Mouse (Mus musculus) embryonic facial prominence, embryonic 14.5 days (tissue): Measurements from ENCODE around the gene Dhx30. TPM values are rescaled to one million over a fixed set of nuclear protein-coding genes. Genes with fewer than 3 reads are reported as not detected.

Source experiments
- polyA plus RNA-seq: library from polyadenylated mRNA; unstranded; fragments of >200 nt; fragmentation: Nextera tagmentation; extraction: Ambion mirVana; gene quantifications from 2 replicates; pipeline ENCODE4 v1.2.1, GENCODE M21; 2014

Dhx30 gene
- polyA plus RNA-seq, 1 experiment from 2014 or later, result 110 TPM

Other genes starting within 250 kb of the Dhx30 start
- 24.5 and 28.4 TPM in 2 replicates for gene Cdc25a, start 242.3 kb downstream of the Dhx30 start, polyA plus RNA-seq
- 101 and 112 TPM in 2 replicates for gene Map4, start 186.4 kb downstream of the Dhx30 start, polyA plus RNA-seq
- 105 and 122 TPM in 2 replicates for gene Smarcc1, start 122 bp downstream of the Dhx30 start, polyA plus RNA-seq
- 8.3 and 9.6 TPM in 2 replicates for gene Cspg5, start 126.0 kb upstream of the Dhx30 start, polyA plus RNA-seq
- gene Elp6, start 187.3 kb upstream of the Dhx30 start, polyA plus RNA-seq, result 17.7 and 21.5 TPM in 2 replicates
- gene Scap, start 215.5 kb upstream of the Dhx30 start, polyA plus RNA-seq, result 30.3 and 33.0 TPM in 2 replicates